Mouse (Mus musculus) gonadal fat pad, adult 2 months (tissue): ENCODE data around the gene Vpreb3. TPM values are rescaled to one million over a fixed set of nuclear protein-coding genes. Genes with fewer than 3 reads are reported as not detected.

Source experiments
- DNase-seq: peaks from one replicate; pipeline ENCODE4 v3.0.0-alpha.2; 2012; ENCODE audit warnings: low read depth
- polyA plus RNA-seq: library from polyadenylated mRNA; depleted of rRNA; stranded (reverse); fragments of >200 nt; gene quantifications from 2 replicates; pipeline ENCODE4 v1.2.3, GENCODE M21; 2012; rRNA removed

Gene Vpreb3
- polyA plus RNA-seq, result 0.24 and 0.55 TPM in 2 replicates

DNA sequence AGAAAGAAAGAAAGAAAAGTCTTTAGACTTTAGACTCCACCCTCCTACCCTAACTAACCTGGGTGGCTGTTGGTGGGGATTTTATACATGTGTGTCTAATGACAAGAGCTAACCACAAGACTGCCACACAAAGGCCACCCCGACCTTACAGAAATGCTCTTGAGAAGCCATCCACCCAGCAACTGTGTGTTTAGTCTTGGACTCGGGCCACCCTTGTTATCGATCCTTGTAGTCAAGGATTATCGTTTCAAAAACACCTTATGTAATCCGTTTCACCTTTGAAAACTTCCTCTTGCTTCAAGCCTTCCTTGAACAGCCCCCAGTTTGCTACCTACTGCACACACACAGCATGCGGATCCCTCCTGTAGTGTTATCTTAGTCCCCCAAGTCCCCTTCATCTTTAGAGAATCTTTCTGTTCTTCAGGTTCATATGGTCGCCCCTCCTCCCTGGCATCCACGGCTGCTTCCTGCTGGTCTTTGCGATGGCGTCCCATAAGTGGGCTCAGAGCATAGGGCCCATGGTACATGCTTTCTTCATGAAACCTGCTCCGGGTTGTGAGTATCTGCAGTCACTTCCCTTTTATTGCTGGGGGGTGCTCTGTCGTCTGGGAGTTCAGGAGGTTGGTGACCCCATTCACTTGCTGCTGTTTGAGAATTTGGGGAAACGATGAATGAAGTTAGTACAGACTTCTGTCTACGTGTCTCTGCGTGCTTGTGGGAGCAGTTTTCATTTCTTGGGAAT, at the start of gene Vpreb3:
Vpreb3 (plus strand) TSS at position 322 of the 742 bp plus-strand sequence.
- no peak for DNase-seq

- DNase-seq, result peak; percentile 78
Observed at GRCm38 (mm10) chr10:75893089-75893750, 49.6 kb upstream of the Vpreb3 start, which contains the start of gene Derl3. TSS of gene Derl3 (plus strand) at chr10:75893413.

- DNase-seq, result no peak
Observed at GRCm38 (mm10) chr10:75894601-75895000, 48.3 kb upstream of the Vpreb3 start.

DNA sequence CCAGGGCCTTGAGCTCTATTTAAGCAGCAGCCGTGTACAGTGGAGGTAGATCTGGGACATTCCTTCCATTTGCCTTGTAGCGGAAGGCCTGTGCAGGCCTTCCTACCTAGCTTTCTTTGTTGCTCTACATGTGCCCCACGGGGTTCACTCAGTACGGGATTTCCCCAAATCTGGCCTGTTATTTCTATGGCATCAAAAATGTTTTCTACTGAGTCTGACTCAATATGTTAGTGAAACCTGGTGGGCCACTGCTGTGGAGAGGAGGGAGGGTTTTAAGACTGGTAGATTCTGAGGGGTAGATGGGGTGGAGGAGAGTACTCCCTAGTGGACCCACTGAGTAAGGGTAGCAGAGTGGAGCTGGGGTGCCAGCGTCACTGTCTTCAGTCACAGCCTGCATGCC, 47.1 kb upstream of the Vpreb3 start:
- DNase-seq, result no peak

GRCm38 (mm10) chr10:75896208-75896607, 46.6 kb upstream of the Vpreb3 start:
- no peak for DNase-seq

DNA sequence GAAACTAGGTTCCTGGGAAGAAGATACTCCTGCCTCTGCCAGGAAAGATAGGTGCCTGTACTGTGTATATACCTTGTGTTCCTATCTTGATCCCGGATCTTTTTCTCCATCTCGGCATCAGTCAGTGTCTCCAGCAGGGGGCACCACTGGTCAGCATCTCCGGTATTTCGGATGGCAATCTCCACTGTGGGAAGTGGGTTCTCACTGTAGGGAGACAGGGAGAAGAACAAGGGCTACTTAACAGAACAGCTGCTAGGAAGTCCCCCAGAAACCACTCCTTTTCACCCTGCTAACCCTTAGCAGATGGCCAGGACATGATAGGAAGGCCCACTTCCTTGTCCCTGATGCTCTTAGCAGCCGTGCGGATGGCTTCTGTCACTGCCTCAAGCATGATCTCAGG, 45.5 kb upstream of the Vpreb3 start:
- no peak for DNase-seq

GRCm38 (mm10) chr10:75898039-75898564, 44.8 kb upstream of the Vpreb3 start:
- DNase-seq, result no peak

GRCm38 (mm10) chr10:75898846-75899245, 44.0 kb upstream of the Vpreb3 start:
- no peak for DNase-seq

DNA sequence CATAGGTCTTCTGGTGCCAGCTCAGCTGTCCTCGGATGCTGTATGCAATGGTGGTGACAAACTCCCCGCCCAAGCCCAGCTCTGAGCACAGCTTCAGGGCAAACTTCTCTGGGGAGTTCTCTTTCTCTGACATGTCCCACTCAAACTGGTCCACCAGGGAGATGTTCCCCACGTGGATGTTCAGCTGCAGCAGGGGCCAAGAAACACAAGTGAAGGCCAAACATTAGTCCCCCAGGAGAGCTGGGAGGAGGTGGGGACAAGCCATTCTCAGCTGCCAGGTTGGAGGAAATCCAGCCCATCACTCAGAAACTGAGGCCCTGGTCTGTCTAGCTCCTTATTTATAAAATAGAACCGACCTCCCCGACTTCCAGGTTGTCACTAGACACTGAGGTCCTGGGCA, 38.5 kb upstream of the Vpreb3 start:
- no peak for DNase-seq

GRCm38 (mm10) chr10:75906882-75907281, 36.0 kb upstream of the Vpreb3 start:
- DNase-seq, result no peak

DNA sequence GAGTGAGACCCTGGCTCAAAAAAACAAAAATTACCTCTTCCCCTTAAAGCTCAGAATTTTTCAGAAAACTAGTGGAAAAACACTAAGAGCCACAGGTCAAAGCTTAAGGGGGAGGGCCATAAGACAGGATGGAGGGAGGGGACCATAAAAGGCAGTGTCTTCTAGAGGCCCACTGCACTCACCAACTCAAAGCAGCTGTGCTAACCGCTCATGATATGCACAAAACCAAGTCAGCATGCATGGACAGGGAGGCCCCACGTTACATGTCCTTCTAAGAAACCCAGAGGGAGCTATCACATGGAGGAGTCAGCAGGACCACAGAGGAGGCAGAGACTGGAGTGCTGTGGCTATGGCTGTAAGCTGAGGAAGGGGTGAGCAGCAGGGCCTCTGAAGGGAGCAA, 32.2 kb upstream of the Vpreb3 start:
- DNase-seq, result no peak

GRCm38 (mm10) chr10:75913013-75913589, 29.8 kb upstream of the Vpreb3 start:
- DNase-seq, result no peak

DNA sequence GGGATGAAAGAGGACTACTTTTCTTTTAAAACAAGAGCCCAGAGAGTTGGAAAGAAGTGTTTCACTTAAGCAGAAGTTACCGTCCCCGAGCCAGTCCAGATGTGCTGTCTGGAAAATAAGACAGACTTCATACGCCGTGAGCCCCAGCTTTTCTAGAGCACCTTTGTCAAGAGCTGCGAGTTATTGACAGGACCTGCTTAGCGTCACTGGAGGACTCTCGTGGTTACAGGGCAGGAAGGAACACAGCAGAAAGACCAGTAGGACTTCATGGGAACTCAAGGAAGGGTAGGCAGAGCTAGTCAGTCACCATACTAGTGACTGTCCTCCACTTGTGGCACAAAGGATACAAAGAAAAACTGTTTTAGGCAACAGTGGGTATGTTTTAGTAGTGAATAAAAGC, 27.3 kb upstream of the Vpreb3 start:
- DNase-seq, result no peak

GRCm38 (mm10) chr10:75916840-75917239, 26.0 kb upstream of the Vpreb3 start:
- DNase-seq, result no peak

- no peak for DNase-seq
Observed at GRCm38 (mm10) chr10:75919026-75919425, 23.8 kb upstream of the Vpreb3 start.

- no peak for DNase-seq
Observed at GRCm38 (mm10) chr10:75921026-75921725, 21.7 kb upstream of the Vpreb3 start, which contains the start of gene Smarcb1. TSS of gene Smarcb1 (minus strand) at chr10:75921617.

DNA sequence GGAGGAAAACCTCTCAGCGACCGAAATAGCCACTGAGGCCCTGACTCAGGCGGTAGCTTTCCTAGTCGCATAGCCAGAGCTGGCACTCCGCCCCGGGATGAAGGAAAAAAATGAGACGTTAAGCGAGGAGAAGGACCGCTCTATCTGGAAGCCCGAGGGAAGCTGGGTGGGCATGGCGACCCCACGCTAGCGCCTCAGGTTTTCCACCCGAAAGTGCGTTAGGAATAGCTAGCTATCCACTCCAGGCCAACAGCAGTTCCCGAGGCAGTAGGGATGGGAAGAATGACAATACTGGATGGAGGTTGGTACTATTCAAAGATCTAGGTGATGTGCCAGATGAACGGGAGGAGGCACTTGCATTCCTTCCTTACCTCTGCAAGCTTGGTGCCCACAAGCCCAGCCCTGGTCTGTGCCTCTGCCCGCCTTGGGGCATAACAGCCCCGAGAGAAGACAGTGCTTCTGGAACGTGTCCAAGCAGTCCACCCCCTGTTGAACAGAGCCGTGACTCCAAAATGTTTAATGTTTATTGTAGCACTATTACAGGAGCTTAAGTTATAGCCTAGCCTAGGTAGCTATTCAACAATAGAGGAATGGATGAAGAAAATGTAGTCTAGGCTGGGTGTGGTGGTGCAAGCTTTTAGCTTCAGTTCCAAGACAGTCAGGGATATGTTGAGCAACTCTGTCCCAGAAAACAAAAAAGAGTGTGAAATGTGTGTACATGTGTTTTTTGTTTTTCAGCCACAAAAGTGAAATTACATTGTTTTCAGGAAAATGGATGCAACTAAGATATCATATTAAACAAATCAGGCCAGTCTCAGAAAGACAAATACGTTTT, 20.9 kb upstream of the Vpreb3 start:
- DNase-seq, result no peak

- no peak for DNase-seq
Observed at GRCm38 (mm10) chr10:75924324-75924723, 18.5 kb upstream of the Vpreb3 start.

- no peak for DNase-seq
Observed at GRCm38 (mm10) chr10:75926396-75926795, 16.5 kb upstream of the Vpreb3 start.

GRCm38 (mm10) chr10:75930304-75930703, 12.6 kb upstream of the Vpreb3 start:
- DNase-seq, result no peak

GRCm38 (mm10) chr10:75931311-75931710, 11.5 kb upstream of the Vpreb3 start:
- DNase-seq, result no peak
